Mouse (Mus musculus) intestine, postnatal 0 days (tissue): ENCODE measurements around the gene Sobp. TPM values are rescaled to one million over a fixed set of nuclear protein-coding genes. Genes with fewer than 3 reads are reported as not detected.
A peak's percentile ranks its signal among the peaks of the same experiment; 100 is the strongest.

ENCODE experiments used
- ATAC-seq: fragments of 200-750 bp; cut with Nextera tagmentation; 2 replicates; pipeline ENCODE4 v1.8.0; 2017; ENCODE audit warnings: mild to moderate bottlenecking, moderate TSS enrichment, moderate library complexity
- H3K27ac ChIP-seq: fragments of 300-500 bp; sonication (generic); 2 replicates; pipeline ENCODE4 v1.5.1; 2014; ENCODE audit warnings: mild to moderate bottlenecking, low read depth, low read length, moderate library complexity
- H3K27me3 ChIP-seq: fragments of 300-500 bp; sonication (generic); replicated peaks from 2 replicates; pipeline ENCODE4 v1.6.1; 2014; ENCODE audit warnings: low read length, mixed read lengths; ENCODE audit not compliant: control insufficient read depth, insufficient read depth
- H3K36me3 ChIP-seq: fragments of 300-500 bp; sonication (generic); 2 replicates; pipeline ENCODE4 v1.6.1; 2014; ENCODE audit warnings: mild to moderate bottlenecking, moderate library complexity; ENCODE audit not compliant: control insufficient read depth, insufficient read depth
- H3K4me1 ChIP-seq: fragments of 300-500 bp; sonication (generic); replicated peaks from 2 replicates; pipeline ENCODE4 v1.6.1; 2014; ENCODE audit warnings: antibody characterized with exemption, low read length, mixed read lengths; ENCODE audit not compliant: control insufficient read depth, insufficient read depth
- H3K4me2 ChIP-seq: fragments of 300-500 bp; sonication (generic); replicated peaks from 2 replicates; pipeline ENCODE4 v1.6.1; 2014; ENCODE audit warnings: low read depth, mild to moderate bottlenecking, moderate library complexity
- H3K4me3 ChIP-seq: fragments of 300-500 bp; sonication (generic); 2 replicates; pipeline ENCODE4 v1.5.1; 2014; ENCODE audit warnings: low read depth, low read length
- H3K9ac ChIP-seq: fragments of 300-500 bp; sonication (generic); 2 replicates; pipeline ENCODE4 v1.6.1; 2014; ENCODE audit warnings: mild to moderate bottlenecking, low read depth, low read length
- H3K9me3 ChIP-seq: fragments of 300-500 bp; sonication (generic); 2 replicates; pipeline ENCODE4 v1.6.1; 2016; ENCODE audit warnings: mixed run types; ENCODE audit not compliant: control insufficient read depth
- CTCF ChIP-seq: sonication (generic); IDR thresholded peaks from 2 replicates; pipeline ENCODE4 v1.5.1; 2016; ENCODE audit warnings: low read depth, mild to moderate bottlenecking, control low read depth, antibody characterized with exemption, moderate library complexity
- WGBS: fragments of 180-500 bp; shearing (Covaris S2); extraction: QIAGEN DNeasy Blood & Tissue Kit; methylation state at CpG from one replicate; pipeline ENCODE4 v1.1.7; 2014; 5-methylcytosine and 5-hydroxymethylcytosine counted together
- polyA plus RNA-seq: library from polyadenylated mRNA; unstranded; fragments of >200 nt; fragmentation: Nextera tagmentation; extraction: Ambion mirVana; gene quantifications from 2 replicates; pipeline ENCODE4 v1.2.1, GENCODE M21; 2015

The Sobp gene
- polyA plus RNA-seq, 1 experiment from 2014 or later, result 0.99 TPM

DNA sequence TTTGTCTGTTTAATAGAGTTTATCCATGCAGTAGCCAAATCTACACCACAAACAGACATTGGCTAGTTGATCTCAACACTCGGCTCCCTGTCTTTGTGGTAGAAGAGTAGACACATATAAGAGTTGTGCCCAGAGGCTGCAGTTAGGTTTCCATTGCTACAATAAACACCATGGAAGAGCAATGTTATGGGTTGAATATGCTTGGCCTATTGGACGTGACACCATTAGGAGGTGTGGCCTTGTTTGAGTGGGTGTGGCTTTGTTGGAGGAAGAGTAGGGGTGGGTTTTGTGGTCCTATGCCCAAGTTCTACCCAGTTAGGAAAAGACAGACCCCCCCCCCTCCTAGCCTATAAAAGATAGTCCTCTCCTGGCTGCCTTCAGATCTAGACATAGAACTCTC lies 211.3 kb downstream of the Sobp start:
- no peak for ATAC-seq
- no peaks in the 10 kb centered on the region for H3K27me3 ChIP-seq
- no peaks in the 10 kb centered on the region for H3K9me3 ChIP-seq
- H3K4me1 ChIP-seq, result no peaks in the 10 kb centered on the region
- H3K36me3 ChIP-seq, result 0 out of 2 replicates have a peak, but pooled peaks cover 8% of the 10 kb centered on the region
- 90% methylated on average over 2 of the region's 2 CpGs for WGBS
- H3K27ac ChIP-seq, result no peak overlapping the region
- no peak overlapping the region for H3K9ac ChIP-seq
- no peak overlapping the region for H3K4me2 ChIP-seq
- TF ChIP-seq CTCF, result no peak
- H3K4me3 ChIP-seq, result no peak overlapping the region

- Histone ChIP-seq H3K4me3 (no peak overlapping the region), H3K27ac (no peak overlapping the region), H3K4me2 (no peak overlapping the region), H3K9ac (no peak overlapping the region), H3K27me3 (no peaks in the 10 kb centered on the region), H3K4me1 (no peaks in the 10 kb centered on the region), H3K9me3 (no peaks in the 10 kb centered on the region), H3K36me3 (0 out of 2 replicates have a peak, but pooled peaks cover 8% of the 10 kb centered on the region)
- TF ChIP-seq CTCF, result no peak
- no peak for ATAC-seq
- WGBS, result 79% methylated on average over 13 of the region's 13 CpGs
Observed at GRCm38 (mm10) chr10:42962655-42963054, 211.7 kb downstream of the Sobp start.

- H3K36me3 ChIP-seq, result peaks cover 8% of the 10 kb centered on the region; the same call in 1 of the 2 replicates
- H3K4me3 ChIP-seq, result no peak overlapping the region
- ATAC-seq, result no peak
- 75% methylated on average over 6 of the region's 6 CpGs for WGBS
- no peak overlapping the region for H3K27ac ChIP-seq
- H3K4me2 ChIP-seq, result no peak overlapping the region
- no peak for TF ChIP-seq CTCF
- H3K9me3 ChIP-seq, result no peaks in the 10 kb centered on the region
- no peak overlapping the region for H3K9ac ChIP-seq
- H3K4me1 ChIP-seq, result no peaks in the 10 kb centered on the region
- no peaks in the 10 kb centered on the region for H3K27me3 ChIP-seq
Observed at GRCm38 (mm10) chr10:42962181-42962601, 212.1 kb downstream of the Sobp start.

DNA sequence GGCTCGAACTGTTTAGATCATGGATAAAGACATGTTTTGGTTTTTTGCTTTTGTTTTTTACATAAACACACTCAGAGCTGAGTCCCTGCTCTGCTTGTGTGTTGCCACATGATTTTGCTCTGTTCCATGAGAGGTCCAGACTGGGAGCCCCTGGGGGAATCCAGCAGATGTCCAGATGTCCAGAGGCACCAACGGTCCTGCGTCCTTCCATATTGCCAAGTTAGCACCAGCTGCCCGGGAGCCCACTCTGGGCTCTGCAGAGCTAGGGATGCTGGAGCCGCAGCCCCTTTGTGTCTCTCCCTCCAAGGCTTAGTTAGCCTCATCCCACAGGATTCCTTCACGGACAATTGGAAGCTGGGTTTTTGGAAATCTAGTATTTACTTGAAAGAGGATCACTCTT lies 212.6 kb downstream of the Sobp start:
- ATAC-seq, result no peak
- H3K27ac ChIP-seq, result no peak overlapping the region

GRCm38 (mm10) chr10:42958686-42959085 lies 215.6 kb downstream of the Sobp start:
- TF ChIP-seq CTCF, result no peak
- no peak overlapping the region for H3K4me2 ChIP-seq
- H3K4me1 ChIP-seq, result 0 out of 2 replicates have a peak, but pooled peaks cover under 1% of the 10 kb centered on the region
- ATAC-seq, result no peak
- H3K36me3 ChIP-seq, result peaks cover 9% of the 10 kb centered on the region; the same call in 1 of the 2 replicates
- WGBS, result 60% methylated on average over 4 of the region's 4 CpGs
- no peaks in the 10 kb centered on the region for H3K9me3 ChIP-seq
- H3K9ac ChIP-seq, result no peak overlapping the region
- no peak overlapping the region for H3K27ac ChIP-seq
- H3K27me3 ChIP-seq, result no peaks in the 10 kb centered on the region
- no peak overlapping the region for H3K4me3 ChIP-seq

More for the DNA sequence above, 212.6 kb downstream of the Sobp start:
- H3K4me3 ChIP-seq, result no peak overlapping the region
- 73% methylated on average over 6 of the region's 6 CpGs for WGBS
- no peak for TF ChIP-seq CTCF
- H3K4me2 ChIP-seq, result no peak overlapping the region
- no peak overlapping the region for H3K9ac ChIP-seq
- no peaks in the 10 kb centered on the region for H3K27me3 ChIP-seq
- no peaks in the 10 kb centered on the region for H3K9me3 ChIP-seq
- H3K4me1 ChIP-seq, result no peaks in the 10 kb centered on the region
- H3K36me3 ChIP-seq, result peaks cover 8% of the 10 kb centered on the region; the same call in 1 of the 2 replicates

DNA sequence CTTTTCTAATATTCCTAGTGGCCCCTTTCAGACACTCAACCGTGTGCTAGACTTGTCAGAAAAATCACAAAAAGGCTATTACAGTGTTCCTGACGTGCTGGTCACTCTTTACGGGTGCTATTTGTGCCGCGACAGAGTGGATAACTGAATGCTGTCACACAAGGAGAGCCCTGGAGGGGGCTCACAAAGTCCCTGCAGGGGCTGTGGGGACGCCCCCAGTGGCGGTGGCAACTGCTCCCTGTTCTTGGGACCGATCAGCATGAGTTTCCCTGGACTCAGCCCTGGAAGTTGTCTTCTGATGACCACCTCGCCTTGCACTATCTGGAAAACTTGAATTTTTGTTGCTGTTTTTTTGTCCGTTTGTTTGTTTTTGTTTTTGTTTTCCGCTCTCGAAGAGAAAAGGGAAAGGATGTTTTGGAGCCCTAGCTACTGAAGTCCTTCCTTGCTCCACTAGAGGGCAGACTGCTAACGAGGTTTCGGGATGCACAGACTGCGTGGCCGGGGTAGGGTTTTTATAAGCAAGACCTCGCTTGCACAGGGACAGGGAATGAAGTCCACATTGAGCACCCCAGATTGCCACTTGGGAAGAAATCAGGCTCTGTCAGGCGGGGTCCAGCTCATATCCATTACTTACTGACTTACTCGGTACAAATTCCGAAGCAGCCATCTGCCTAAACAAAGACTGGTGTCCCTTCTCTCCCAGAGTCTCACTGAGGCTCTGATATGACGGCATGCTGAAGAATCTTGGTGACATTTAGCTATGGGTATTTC lies 216.3 kb downstream of the Sobp start:
- peak; percentile 88 for TF ChIP-seq CTCF
- WGBS, result 23% methylated on average over 21 of the region's 21 CpGs
- no peak overlapping the region; the same call in 1 of the 2 replicates for H3K27ac ChIP-seq
- peaks cover 14% of the 10 kb centered on the region for H3K36me3 ChIP-seq
- H3K4me1 ChIP-seq, result 0 out of 2 replicates have a peak, but pooled peaks cover 3% of the 10 kb centered on the region
- no peak for ATAC-seq
- H3K9me3 ChIP-seq, result no peaks in the 10 kb centered on the region
- no peak overlapping the region for H3K9ac ChIP-seq
- no peak overlapping the region for H3K4me3 ChIP-seq
- H3K4me2 ChIP-seq, result peak overlapping the region; percentile 39
- no peaks in the 10 kb centered on the region for H3K27me3 ChIP-seq
